In the genomic region with DNA sequence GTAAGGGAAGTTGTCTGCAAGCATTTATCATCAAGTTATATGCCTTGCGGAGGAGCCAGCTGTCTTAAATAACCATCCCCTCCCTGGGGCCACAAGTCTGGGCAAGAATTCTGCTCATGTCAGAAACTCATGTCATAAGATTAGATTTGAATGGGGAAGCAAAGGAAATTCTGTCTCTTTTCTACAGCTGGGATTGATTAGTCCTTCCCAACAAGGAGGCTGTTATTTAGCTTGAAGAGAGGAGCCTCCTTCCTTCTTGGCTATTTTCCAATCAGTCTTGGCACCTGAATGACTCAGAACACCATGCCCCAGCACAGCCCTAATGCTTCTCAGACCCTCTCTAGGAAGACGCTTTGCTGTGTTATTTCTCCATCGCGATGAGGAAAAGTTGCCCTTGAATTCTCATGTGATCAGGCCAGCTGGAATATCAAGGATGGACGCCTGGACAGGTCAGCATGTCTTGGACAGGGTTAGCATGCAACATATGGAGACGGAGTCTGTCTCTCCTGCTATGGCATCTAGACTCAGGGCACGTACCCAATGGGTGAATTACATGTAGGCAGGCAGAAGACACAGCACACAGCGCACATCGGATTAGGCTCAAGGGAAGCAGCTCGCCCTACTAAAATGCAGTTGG, we compare ENCODE assay signal across 10 mouse cellular contexts.
A peak's percentile ranks its signal among the peaks of the same experiment; 100 is the strongest.
DNase-seq lines count a peak whose midpoint lies in the region; ATAC-seq lines count a peak whose summit lies in the region.
"Had no signal": no experiment of that assay in that cellular context is flagged by ENCODE, and none has a peak within 500 bp of the region (broad histone marks: within the 10 kb centered on the region; RNA-seq: fewer than 3 reads in every experiment).

No protein-coding gene starts in this region.

- peak; percentile 57; the same call in 1 of the 2 replicates for ATAC-seq in lung, embryonic 15.5 days (ENCODE audit: borderline replicate concordance, extremely low read depth, low FRiP score, low TSS enrichment)
- ATAC-seq in hindbrain, embryonic 15.5 days (ENCODE audit: low FRiP score, low read depth) = peak; percentile 65
- no peak for ATAC-seq in megakaryocyte progenitor cell, adult 5-6 weeks (replicated peaks; ENCODE audit: poor library complexity)

- H3K27ac ChIP-seq in lung, embryonic 15.5 days = no peak overlapping the region
- peak overlapping the region; percentile 74 for H3K27ac ChIP-seq in hindbrain, embryonic 15.5 days (replicated peaks)
- H3K27ac ChIP-seq: midbrain, embryonic 12.5 days had no signal

- no peak overlapping the region for H3K9ac ChIP-seq in lung, embryonic 15.5 days
- no peak overlapping the region for H3K9ac ChIP-seq in hindbrain, embryonic 15.5 days
- H3K9ac ChIP-seq: midbrain, embryonic 12.5 days had no signal

- intact Hi-C loops in left cerebral cortex, postnatal 25 days (cut with DNase I) = no loop called here

- no peaks in the 10 kb centered on the region for H3K9me3 ChIP-seq in lung, embryonic 15.5 days
- no peaks in the 10 kb centered on the region for H3K9me3 ChIP-seq in hindbrain, embryonic 15.5 days
- H3K9me3 ChIP-seq: midbrain, embryonic 12.5 days had no signal

- 58% methylated on average over 10 of the region's 10 CpGs for WGBS in lung, embryonic 15.5 days
- 47% methylated on average over 10 of the region's 10 CpGs for WGBS in hindbrain, embryonic 15.5 days

- H3K4me3 ChIP-seq in lung, embryonic 15.5 days = no peak overlapping the region
- H3K4me3 ChIP-seq in hindbrain, embryonic 15.5 days = no peak overlapping the region
- H3K4me3 ChIP-seq: midbrain, embryonic 12.5 days had no signal

- DNase-seq in lung, postnatal 4 days = no peak
- DNase-seq in embryo, embryonic 10 days (ENCODE audit: low spot score) = peak; percentile 66
- peak; percentile 9 for DNase-seq in skeletal muscle tissue, adult 2 months (ENCODE audit: low read depth, low spot score)
- no peak for DNase-seq in gastrocnemius, postnatal 25 days
- DNase-seq in left cerebral cortex, postnatal 25 days (ENCODE audit: low spot score in 2 of 2) = no peak
- DNase-seq: kidney, postnatal 14 days had no signal

- H3K4me1 ChIP-seq in lung, embryonic 15.5 days = peaks cover 8% of the 10 kb centered on the region
- H3K4me1 ChIP-seq in hindbrain, embryonic 15.5 days (replicated peaks) = peaks cover 60% of the 10 kb centered on the region

- H3K4me2 ChIP-seq in lung, embryonic 15.5 days = no peak overlapping the region
- peak overlapping the region; percentile 13; the same call in 1 of the 2 replicates for H3K4me2 ChIP-seq in hindbrain, embryonic 15.5 days
- H3K4me2 ChIP-seq: midbrain, embryonic 12.5 days had no signal

- no peaks in the 10 kb centered on the region for H3K27me3 ChIP-seq in lung, embryonic 15.5 days
- no peaks in the 10 kb centered on the region for H3K27me3 ChIP-seq in hindbrain, embryonic 15.5 days
- H3K27me3 ChIP-seq: midbrain, embryonic 12.5 days had no signal

- H3K36me3 ChIP-seq in lung, embryonic 15.5 days = no peaks in the 10 kb centered on the region
- no peaks in the 10 kb centered on the region for H3K36me3 ChIP-seq in hindbrain, embryonic 15.5 days
- H3K36me3 ChIP-seq: midbrain, embryonic 12.5 days had no signal

Comparison
In these comparisons a context has a peak if more than half of its experiments do, and no peak if none do; other contexts are left out.
1. DNase-seq: peak in embryo, embryonic 10 days (single experiment) and skeletal muscle tissue, adult 2 months (single experiment); none in lung, postnatal 4 days (0 of 2), gastrocnemius, postnatal 25 days (single experiment) and left cerebral cortex, postnatal 25 days (0 of 2).